ENCODE assay signal across 25 mouse cellular contexts in genomic region chr15:83567728-83568127, GRCm38 (mm10). TPM values are rescaled to one million over a fixed set of nuclear protein-coding genes. Genes with fewer than 3 reads are reported as not detected.
DNase-seq lines count a peak whose midpoint lies in the region; ATAC-seq lines count a peak whose summit lies in the region.
"Had no signal": no experiment of that assay in that cellular context is flagged by ENCODE, and none has a peak within 500 bp of the region (broad histone marks: within the 10 kb centered on the region; RNA-seq: fewer than 3 reads in every experiment).

No protein-coding gene starts in this region.

- DNase-seq in MN1 (ENCODE audit: low spot score): peak; percentile 39
- no peak for DNase-seq in spleen, postnatal 36 days (ENCODE audit: low spot score in 2 of 2)
- DNase-seq in embryo, embryonic 11 days: no peak
- DNase-seq: cerebellum, adult 18-20 months; cerebellum, postnatal 25 days; gastrocnemius, postnatal 25 days; heart, adult 11 months; kidney, adult 2 months; kidney, postnatal 36 days; lung, embryonic 14.5 days; lung, postnatal 14 days had no signal

- no peak for ATAC-seq in megakaryocyte, adult 5-6 weeks (ENCODE audit: poor library complexity, severe bottlenecking)
- ATAC-seq in megakaryocyte progenitor cell, adult 5-6 weeks (replicated peaks; ENCODE audit: poor library complexity): 0 out of 2 replicates have a peak, but pooled peaks have one; percentile 7
- ATAC-seq: forebrain, embryonic 13.5 days; hindbrain, postnatal 0 days; intestine, embryonic 15.5 days; midbrain, embryonic 13.5 days had no signal

- H3K36me3 ChIP-seq in megakaryocyte, embryonic 14.5 days (replicated peaks; ENCODE audit: low read length): peaks cover 66% of the 10 kb centered on the region
- H3K36me3 ChIP-seq: hindbrain, embryonic 12.5 days; intestine, embryonic 15.5 days; limb, embryonic 10.5 days; limb, embryonic 15.5 days; midbrain, embryonic 13.5 days; stomach, embryonic 15.5 days had no signal

- peaks cover 92% of the 10 kb centered on the region for H3K4me1 ChIP-seq in megakaryocyte, embryonic 14.5 days

- no peaks in the 10 kb centered on the region for H3K27me3 ChIP-seq in megakaryocyte, embryonic 14.5 days (replicated peaks)
- H3K27me3 ChIP-seq: heart, embryonic 15.5 days; intestine, embryonic 15.5 days; limb, embryonic 15.5 days; stomach, embryonic 15.5 days had no signal

- H3K4me3 ChIP-seq in megakaryocyte, embryonic 14.5 days (replicated peaks): peak overlapping the region; percentile 69
- H3K4me3 ChIP-seq: forebrain, embryonic 13.5 days; heart, embryonic 10.5 days; heart, embryonic 15.5 days; hindbrain, embryonic 12.5 days; intestine, embryonic 15.5 days; limb, embryonic 10.5 days; limb, embryonic 15.5 days; midbrain, embryonic 13.5 days; stomach, embryonic 15.5 days had no signal

- no peaks in the 10 kb centered on the region for H3K9me3 ChIP-seq in megakaryocyte, embryonic 14.5 days
- H3K9me3 ChIP-seq: forebrain, embryonic 13.5 days; heart, embryonic 10.5 days; heart, embryonic 15.5 days; hindbrain, embryonic 12.5 days; intestine, embryonic 15.5 days; limb, embryonic 10.5 days; limb, embryonic 15.5 days; midbrain, embryonic 13.5 days; stomach, embryonic 15.5 days had no signal

RNA-seq across cellular contexts. Expression of gene Mcat, which starts 4.1 kb away (rescaled TPM):
- 15.3 and 15.9 TPM in 2 replicates for polyA plus RNA-seq in megakaryocyte, embryonic 14.5 days (2012; ENCODE audit: insufficient read depth, low replicate concordance)
- total RNA-seq in megakaryocyte, adult 5-6 weeks (2015): 4.3 and 5.2 TPM in 2 replicates
- 7.0 and 8.0 TPM in 2 replicates for total RNA-seq in megakaryocyte, adult 5-6 weeks (2017)
- total RNA-seq in megakaryocyte progenitor cell, adult 5-6 weeks (2015): 13.2 and 17.6 TPM in 2 replicates
- total RNA-seq in megakaryocyte progenitor cell, adult 5-6 weeks (2017): 15.3 and 16.3 TPM in 2 replicates

RNA-seq across cellular contexts. Expression of gene Tspo, which starts 4.3 kb away (rescaled TPM):
- polyA plus RNA-seq in megakaryocyte, embryonic 14.5 days (2012; ENCODE audit: insufficient read depth, low replicate concordance): 531 TPM in 2 replicates
- total RNA-seq in megakaryocyte, adult 5-6 weeks (2015): 184 and 209 TPM in 2 replicates
- total RNA-seq in megakaryocyte, adult 5-6 weeks (2017): 112 and 119 TPM in 2 replicates
- total RNA-seq in megakaryocyte progenitor cell, adult 5-6 weeks (2015): 123 and 129 TPM in 2 replicates
- 70.4 and 103 TPM in 2 replicates for total RNA-seq in megakaryocyte progenitor cell, adult 5-6 weeks (2017)

RNA-seq across cellular contexts. Expression of gene Ttll12, which starts 27.2 kb away (rescaled TPM):
- 36.8 and 55.0 TPM in 2 replicates for polyA plus RNA-seq in megakaryocyte, embryonic 14.5 days (2012; ENCODE audit: insufficient read depth, low replicate concordance)
- 5.9 and 6.1 TPM in 2 replicates for total RNA-seq in megakaryocyte, adult 5-6 weeks (2015)
- 3.0 and 6.5 TPM in 2 replicates for total RNA-seq in megakaryocyte, adult 5-6 weeks (2017)
- 17.0 and 20.8 TPM in 2 replicates for total RNA-seq in megakaryocyte progenitor cell, adult 5-6 weeks (2015)
- 10.9 and 11.6 TPM in 2 replicates for total RNA-seq in megakaryocyte progenitor cell, adult 5-6 weeks (2017)

RNA-seq across cellular contexts. Expression of gene Bik, which starts 41.1 kb away (rescaled TPM):
- polyA plus RNA-seq in megakaryocyte, embryonic 14.5 days (2012; ENCODE audit: insufficient read depth, low replicate concordance): 3.1 and 3.5 TPM in 2 replicates
- 0.41 TPM in 1 of 2 replicates, not detected in the other for total RNA-seq in megakaryocyte, adult 5-6 weeks (2015)
- 0.40 TPM in 1 of 2 replicates, not detected in the other for total RNA-seq in megakaryocyte, adult 5-6 weeks (2017)
- 0.15 TPM in 1 of 2 replicates, not detected in the other for total RNA-seq in megakaryocyte progenitor cell, adult 5-6 weeks (2015)
- total RNA-seq in megakaryocyte progenitor cell, adult 5-6 weeks (2017): 0.25 TPM in 1 of 2 replicates, not detected in the other
- total RNA-seq: left cerebral cortex, postnatal 10 days had no signal

RNA-seq across cellular contexts. Expression of gene Ttll1, which starts 57.0 kb away (rescaled TPM):
- 8.3 TPM in 1 of 2 replicates, not detected in the other for polyA plus RNA-seq in megakaryocyte, embryonic 14.5 days (2012; ENCODE audit: insufficient read depth, low replicate concordance)
- 3.6 and 3.8 TPM in 2 replicates for total RNA-seq in megakaryocyte, adult 5-6 weeks (2015)
- total RNA-seq in megakaryocyte, adult 5-6 weeks (2017): 3.2 and 4.4 TPM in 2 replicates
- total RNA-seq in megakaryocyte progenitor cell, adult 5-6 weeks (2015): 6.2 and 7.6 TPM in 2 replicates
- 2.0 and 4.9 TPM in 2 replicates for total RNA-seq in megakaryocyte progenitor cell, adult 5-6 weeks (2017)
